Mouse (Mus musculus): ENCODE data around the gene Rbbp4.

DNA sequence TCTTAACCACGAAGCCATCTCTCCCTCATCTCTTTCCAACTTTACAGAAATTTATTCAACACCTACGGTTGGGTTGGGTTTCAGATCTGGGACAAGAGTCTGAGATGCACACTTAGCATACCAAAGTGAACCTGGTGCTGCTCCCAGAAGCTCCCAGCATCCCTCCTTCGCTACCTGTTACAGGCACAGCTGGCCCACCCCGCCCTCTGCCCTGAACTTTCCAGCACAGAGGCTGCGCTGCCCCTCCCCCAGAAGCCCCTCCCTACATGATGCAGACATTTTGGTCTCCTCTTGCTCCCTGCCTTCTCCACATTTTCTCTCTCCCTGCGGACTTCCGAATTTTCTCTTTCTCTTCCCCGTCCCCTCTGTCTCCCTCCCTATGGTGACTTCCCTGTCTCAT lies 46.0 kb upstream of the Rbbp4 start:
- TF ChIP-seq CTCF (conservative IDR thresholded peaks at IDR 0.05 in 1 of 2, IDR thresholded peaks at IDR 0.05 in 1 of 2; ENCODE audit: low read depth in 2 of 2, low read length in 2 of 2) (no peak), ZNF384 (IDR thresholded peaks at IDR 0.05; ENCODE audit: low read depth, low read length) (no peak), EP300 (IDR thresholded peaks at IDR 0.05; ENCODE audit: low read length) (no peak), ZC3H11A (IDR thresholded peaks at IDR 0.05; ENCODE audit: low read depth, low read length) (no peak), POLR2A (IDR thresholded peaks at IDR 0.05; ENCODE audit: low read depth, low read length) (no peak), GABPA (IDR thresholded peaks at IDR 0.05; ENCODE audit: insufficient replicate concordance, low read depth, low read length) (no peak), MYC (IDR thresholded peaks at IDR 0.05; ENCODE audit: low read depth, low read length) (no peak), SMC3 (IDR thresholded peaks at IDR 0.05; ENCODE audit: low read depth, low read length) (no peak), NRF1 (IDR thresholded peaks at IDR 0.05; ENCODE audit: low read depth, low read length) (no peak)

Measured in CH12.LX (cell line).